Mouse (Mus musculus): ENCODE results near the gene 4632433K11Rik.

DNA sequence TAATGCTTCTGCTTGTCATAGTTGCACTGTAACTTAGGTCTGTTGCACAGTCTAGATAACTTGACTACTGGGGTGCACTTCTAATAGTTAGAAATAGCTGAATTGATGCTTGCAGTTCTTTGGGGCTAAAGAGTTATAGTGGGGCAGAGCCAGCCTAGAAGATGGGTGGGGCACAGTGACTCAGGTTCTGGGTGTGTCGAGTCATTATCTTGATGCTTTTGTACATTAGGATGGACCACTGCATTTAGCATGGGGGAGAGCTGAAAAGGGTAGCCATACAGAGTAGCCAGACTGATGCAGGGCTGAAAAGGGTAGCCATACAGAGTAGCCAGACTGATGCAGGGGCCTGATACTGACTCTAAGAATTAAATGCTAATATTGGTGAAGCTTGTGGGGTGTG is 39.7 kb downstream of the 4632433K11Rik start:
- TF ChIP-seq CTCF (conservative IDR thresholded peaks at IDR 0.05; ENCODE audit: low read length) (no peak), POU5F1 (IDR thresholded peaks at IDR 0.05; ENCODE audit: borderline replicate concordance, low read length) (no peak), NANOG (IDR thresholded peaks at IDR 0.05; ENCODE audit: borderline replicate concordance, low read length) (no peak)

Measured in E14TG2a.4 (cell line).